Mouse (Mus musculus): ENCODE results near the gene Tlr13. TPM values are rescaled to one million over a fixed set of nuclear protein-coding genes. Genes with fewer than 3 reads are reported as not detected.
"Not testable (repeated sequence)": the region's sequence is repeated elsewhere in the genome, so short reads cannot be mapped to it uniquely, and the experiment has no call there.

Gene Tlr13
- total RNA-seq, 1 experiment from 2014 or later = 0.05 TPM

DNA sequence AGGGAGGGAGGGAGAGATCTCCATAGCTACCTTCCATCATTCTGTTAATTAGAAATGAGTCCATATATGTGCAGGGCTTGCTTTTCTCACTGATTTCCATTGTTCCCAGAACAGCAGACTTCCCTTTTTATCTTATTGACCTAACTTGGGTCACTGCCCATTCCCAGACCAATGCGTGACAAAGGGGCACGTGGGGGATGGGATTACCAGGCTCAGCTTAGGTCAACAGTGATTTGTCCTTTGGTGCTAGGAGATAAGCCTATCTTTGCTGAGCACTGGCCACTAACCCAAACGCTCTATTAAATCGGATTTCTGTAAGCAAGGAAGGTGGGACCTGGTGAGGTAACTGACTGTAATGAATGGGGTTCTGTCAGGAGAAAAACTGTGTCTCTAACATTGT, 41.3 kb downstream of the Tlr13 start:
- no peak for ATAC-seq (replicated peaks; ENCODE audit: low read depth, poor library complexity, severe bottlenecking)

DNA sequence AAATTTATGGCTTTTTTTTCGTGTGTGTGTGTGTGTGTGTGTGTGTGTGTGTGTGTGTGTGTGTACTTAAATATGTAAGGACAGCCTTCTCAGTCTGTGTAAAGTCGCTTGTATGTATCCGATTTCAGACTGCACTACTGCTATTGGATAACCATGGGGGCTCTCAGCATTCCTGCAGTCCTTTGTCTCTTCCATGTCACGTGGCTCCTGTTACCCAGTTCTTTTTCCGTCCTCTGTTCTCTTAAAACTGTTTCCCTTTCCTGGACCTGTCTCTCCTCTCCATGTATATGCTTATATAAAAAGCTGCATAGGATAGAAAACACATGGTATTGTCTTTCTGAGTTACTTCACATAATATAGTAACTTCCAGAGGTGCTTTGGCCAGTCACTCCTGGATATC, 42.7 kb downstream of the Tlr13 start:
- ATAC-seq (replicated peaks; ENCODE audit: low read depth, poor library complexity, severe bottlenecking) = no peak

DNA sequence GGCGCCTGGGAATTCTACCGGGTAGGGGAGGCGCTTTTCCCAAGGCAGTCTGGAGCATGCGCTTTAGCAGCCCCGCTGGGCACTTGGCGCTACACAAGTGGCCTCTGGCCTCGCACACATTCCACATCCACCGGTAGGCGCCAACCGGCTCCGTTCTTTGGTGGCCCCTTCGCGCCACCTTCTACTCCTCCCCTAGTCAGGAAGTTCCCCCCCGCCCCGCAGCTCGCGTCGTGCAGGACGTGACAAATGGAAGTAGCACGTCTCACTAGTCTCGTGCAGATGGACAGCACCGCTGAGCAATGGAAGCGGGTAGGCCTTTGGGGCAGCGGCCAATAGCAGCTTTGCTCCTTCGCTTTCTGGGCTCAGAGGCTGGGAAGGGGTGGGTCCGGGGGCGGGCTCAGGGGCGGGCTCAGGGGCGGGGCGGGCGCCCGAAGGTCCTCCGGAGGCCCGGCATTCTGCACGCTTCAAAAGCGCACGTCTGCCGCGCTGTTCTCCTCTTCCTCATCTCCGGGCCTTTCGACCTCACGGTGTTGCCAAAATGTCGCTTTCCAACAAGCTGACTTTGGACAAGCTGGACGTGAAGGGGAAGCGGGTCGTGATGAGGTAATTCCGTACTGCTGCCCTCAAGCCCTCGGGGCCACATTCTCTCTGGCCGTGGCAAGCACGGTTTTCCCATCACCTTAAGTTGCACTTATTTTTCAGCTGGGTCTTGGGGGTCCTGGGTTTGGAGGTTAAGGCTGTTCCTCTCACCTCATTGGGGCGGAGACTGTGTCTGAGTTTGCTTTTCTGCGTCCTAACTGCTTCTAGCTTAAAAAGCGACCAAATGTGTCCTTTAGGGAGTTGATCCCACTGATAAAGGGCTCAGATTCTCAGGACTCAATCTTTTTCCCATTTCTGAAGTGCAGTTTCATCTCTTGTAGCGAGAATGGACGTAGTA, 44.0 kb downstream of the Tlr13 start, which contains the start of gene Pgk1:
Gene Pgk1, plus strand, starts transcription at position 388 of the 937 bp plus-strand sequence.
- ATAC-seq (replicated peaks; ENCODE audit: low read depth, poor library complexity, severe bottlenecking) = peak; percentile 95

DNA sequence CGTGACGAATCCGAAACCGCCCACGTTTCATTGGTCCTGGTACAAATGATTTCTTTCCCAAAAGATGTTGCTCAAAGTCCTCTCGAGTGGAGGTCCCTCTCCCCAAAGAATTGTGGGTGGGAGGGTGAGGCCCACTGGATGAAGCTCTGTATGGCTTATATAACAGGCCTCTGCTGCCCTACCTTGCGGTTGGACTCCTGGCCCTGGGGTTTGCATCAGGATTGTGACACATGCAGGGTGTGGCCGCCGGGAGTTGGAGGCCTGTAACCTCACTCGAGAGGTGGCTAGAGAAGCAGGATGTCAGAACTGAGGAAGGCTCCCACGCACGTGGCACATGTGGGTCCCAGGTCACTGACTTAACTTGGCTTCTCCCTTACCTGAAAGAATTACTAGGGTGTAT, 44.7 kb downstream of the Tlr13 start:
- peak; percentile 35 for ATAC-seq (replicated peaks; ENCODE audit: low read depth, poor library complexity, severe bottlenecking)

DNA sequence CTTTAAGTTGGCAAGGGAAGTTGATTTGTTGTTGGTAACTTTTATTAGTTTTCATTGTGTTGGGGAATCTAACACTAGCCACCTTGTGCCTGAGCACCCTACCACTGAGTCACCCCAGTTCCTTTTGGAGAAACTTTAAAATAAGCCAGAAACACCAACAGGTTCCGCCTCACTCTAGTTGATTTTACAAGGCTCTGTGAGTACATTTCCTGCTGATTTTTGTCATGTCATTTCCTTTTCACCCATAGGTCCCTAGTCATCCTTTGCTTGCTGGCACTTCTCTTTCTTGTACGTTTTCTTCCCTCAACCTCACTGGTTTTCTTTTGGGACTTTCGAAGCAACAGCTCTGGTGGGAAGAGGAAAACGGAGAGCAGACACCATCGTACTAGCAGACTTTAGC, 46.4 kb downstream of the Tlr13 start:
- ATAC-seq (replicated peaks; ENCODE audit: low read depth, poor library complexity, severe bottlenecking) = peak; percentile 50

DNA sequence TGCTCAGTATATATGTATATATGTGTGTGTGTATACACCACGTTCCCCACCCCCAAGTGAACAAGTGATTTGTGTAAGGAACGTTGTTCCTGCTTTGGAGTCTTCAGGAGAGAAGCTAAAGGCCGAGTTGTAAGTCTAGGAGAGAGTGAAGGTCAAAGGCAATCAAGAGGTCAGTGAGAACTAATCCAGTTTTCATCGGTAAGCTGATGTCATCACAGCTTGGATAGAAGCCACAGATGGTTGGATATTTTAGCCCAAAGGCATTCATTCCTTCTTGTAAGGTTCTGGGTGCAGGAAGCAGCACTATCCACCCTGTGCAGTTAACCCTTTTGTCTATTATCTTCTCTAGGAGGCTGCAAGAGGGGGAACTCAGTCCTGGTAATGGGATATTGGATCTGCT, 47.1 kb downstream of the Tlr13 start:
- ATAC-seq (replicated peaks; ENCODE audit: low read depth, poor library complexity, severe bottlenecking) = no peak

DNA sequence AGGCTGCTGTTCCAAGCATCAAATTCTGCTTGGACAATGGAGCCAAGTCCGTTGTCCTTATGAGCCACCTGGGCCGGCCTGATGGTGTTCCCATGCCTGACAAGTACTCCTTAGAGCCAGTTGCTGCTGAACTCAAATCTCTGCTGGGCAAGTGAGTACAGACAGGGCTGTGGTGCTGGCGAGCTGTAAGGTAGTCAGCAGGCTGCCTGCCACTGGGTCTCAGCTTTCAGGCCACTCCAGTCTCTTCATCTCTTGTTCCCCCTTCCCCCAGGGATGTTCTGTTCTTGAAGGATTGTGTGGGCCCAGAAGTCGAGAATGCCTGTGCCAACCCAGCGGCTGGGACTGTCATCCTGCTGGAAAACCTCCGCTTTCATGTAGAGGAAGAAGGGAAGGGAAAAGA, 51.4 kb downstream of the Tlr13 start:
- ATAC-seq (replicated peaks; ENCODE audit: low read depth, poor library complexity, severe bottlenecking) = not testable (repeated sequence)

DNA sequence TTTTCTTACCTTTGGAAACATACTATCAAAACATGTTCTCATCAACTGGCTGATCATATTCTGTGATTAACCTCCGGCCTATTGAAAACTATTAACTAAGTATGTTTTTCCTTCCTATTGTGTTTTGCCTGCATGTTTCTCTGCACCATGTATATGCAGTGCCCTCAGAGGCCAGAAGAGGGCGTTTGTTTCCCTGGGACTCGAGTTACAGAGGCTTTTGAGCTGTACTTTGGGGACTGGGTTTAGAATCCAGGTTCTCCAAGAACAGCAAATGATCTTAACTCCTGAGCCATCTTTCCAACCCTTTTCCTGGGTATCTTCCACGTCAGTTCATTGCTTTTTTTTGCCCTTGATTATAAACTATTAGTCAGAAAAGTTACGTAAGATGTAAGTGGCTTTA, 54.3 kb downstream of the Tlr13 start:
- no peak for ATAC-seq (replicated peaks; ENCODE audit: low read depth, poor library complexity, severe bottlenecking)

DNA sequence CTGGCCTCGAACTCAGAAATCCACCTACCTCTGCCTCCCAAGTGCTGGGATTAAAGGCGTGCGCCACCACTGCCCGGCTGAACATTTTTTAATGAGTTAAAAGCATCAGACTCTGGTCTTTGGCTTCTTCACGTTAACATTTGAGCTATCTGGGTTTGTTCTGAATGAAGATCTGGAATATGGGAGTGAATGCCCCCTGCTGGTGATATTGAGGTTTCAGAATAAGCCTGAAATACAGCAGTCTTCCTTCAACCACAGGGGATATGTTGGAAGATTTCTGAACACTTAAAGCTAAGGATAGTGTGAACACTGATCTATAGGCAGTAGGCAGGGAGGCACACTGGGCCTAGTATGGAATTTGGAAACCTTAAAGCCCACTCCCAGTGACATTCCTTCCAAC, 55.9 kb downstream of the Tlr13 start:
- 0 out of 2 replicates have a peak, but pooled peaks have one; percentile 29 for ATAC-seq (replicated peaks; ENCODE audit: low read depth, poor library complexity, severe bottlenecking)

DNA sequence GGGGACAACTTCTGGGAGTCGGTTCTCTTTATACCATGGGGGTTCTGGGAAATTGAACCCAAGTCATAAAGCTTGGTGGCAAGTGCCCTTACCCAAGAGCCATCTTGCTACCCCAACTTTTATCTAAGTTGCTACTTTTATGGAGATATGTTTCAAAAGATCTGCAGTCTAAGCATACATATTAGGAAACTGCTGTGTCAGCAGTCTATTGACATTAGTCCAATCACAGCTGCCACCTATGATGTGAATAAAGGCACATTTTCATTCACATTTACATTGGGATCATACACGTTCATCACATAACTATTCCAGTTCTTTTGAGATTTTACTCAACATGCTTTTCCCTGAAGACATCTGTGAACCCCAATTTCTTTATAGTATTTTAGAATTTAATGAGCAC, 66.1 kb downstream of the Tlr13 start:
- no peak for ATAC-seq (replicated peaks; ENCODE audit: low read depth, poor library complexity, severe bottlenecking)

Other genes starting within 250 kb of the Tlr13 start
- gene Atrx, start 213.8 kb upstream of the Tlr13 start, total RNA-seq (2017) = 390 TPM in 2 replicates
- 77.3 and 80.5 TPM in 2 replicates for gene Magt1, start 131.3 kb upstream of the Tlr13 start, total RNA-seq (2017)
- 338 and 402 TPM in 2 replicates for gene Cox7b, start 127.5 kb upstream of the Tlr13 start, total RNA-seq (2017)
- gene Atp7a, start 115.9 kb upstream of the Tlr13 start, total RNA-seq (2017) = 8.0 and 9.1 TPM in 2 replicates
- 203 and 235 TPM in 2 replicates for gene Pgk1, start 43.9 kb downstream of the Tlr13 start, total RNA-seq (2017)
- gene Taf9b, start 78.0 kb downstream of the Tlr13 start, total RNA-seq (2017) = 8.5 and 9.4 TPM in 2 replicates
- not detected in 2 replicates for gene Fnd3c2, start 112.2 kb downstream of the Tlr13 start, total RNA-seq (2017)